Mouse (Mus musculus) right cerebral cortex, postnatal 10 days (tissue): ENCODE data around the gene Mia3.
"Not testable (repeated sequence)": the region's sequence is repeated elsewhere in the genome, so short reads cannot be mapped to it uniquely, and the experiment has no call there.

ENCODE experiments used
- DNase-seq, 2 experiments: peaks; one replicate each; pipeline ENCODE4 v3.0.0; 2021; ENCODE audit warnings: low spot score in 2 of 2

The Mia3 gene

DNA sequence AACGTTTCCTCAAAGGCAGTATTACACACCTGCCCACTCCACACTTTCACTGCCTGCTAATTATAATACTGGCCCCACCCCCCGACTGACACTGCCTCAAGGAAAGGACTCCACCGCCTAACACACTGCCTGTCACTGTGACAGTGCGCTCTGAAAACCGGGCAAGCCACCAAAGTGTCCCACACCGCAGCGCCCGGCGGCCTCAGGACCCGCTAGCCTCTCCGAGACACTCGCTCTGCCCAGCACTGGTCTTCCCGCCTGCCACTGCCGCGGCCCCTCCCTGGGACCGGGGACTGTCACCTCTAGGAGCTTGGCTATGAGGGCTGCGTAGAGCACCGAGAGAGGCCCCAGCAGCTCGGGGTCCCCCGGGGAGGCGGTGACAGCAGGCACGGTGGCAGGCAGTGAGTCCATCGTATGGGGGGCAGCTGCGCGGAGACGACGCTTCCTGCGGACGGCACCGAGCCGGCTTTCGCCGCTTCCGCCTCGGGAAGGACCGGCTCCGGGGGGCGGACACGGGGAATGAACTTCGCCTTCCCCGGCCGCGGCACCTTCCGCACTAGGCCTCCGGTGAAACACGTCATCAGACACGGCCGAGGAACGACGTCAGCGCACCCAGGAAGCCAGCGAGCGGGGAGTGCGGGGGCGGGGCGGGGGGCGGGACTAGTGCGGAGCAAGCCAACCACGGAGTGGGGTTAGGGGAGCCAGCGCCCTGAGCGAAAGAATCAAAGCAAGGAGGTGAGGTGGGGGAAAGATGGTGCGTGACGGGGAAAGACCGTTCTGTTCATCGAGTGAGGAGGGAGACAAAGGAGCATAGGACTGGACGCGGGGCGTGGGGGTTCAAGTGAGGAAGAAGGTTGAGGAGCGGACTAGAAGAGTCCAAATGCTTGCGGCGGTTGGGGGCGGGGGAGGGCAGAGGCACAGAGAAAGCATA, 24.2 kb downstream of the Mia3 start:
- DNase-seq, result peak; percentile 93 to 94

- DNase-seq, result not testable (repeated sequence)
Observed at GRCm38 (mm10) chr1:183342902-183343301, 26.5 kb downstream of the Mia3 start.

DNA sequence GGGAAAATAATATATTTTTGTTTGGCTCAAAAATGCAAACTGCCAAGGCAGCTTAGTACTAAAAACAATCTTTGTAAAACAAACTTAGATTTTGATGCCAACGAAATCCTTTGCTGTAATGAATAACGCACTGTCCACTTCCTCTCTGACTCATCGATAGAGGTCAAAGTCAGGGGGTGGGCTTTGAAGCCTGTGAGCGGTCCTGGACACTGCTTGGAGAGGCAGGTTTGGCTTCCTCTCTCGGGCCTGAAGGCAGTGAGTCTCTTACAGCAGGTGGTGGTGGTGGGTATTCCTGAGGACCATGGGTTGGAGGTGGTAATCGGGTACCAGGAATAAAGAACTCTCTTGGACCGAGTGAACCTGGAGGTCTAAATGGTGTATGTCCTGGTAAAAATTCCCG, 42.2 kb downstream of the Mia3 start:
- no peak for DNase-seq

DNA sequence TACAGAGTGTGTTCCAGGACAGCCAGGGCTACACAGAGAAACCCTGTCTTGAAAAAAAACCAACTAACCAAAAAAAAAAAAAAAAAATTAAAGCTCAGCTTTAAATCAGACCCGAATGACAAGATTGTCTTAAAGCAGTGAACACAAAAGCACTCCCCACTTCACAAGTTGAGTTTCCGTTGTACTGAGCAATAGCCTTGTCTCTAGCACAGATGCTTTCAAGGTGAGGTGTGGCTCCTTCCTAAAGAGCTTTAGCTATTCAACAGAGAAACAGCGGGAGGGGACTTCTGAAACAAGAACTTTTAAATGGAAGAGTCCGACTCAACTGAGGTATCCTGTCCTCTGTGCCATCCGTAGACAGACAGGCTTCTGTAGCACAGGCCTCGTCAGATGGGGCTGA, 44.9 kb downstream of the Mia3 start:
- DNase-seq, result no peak

DNA sequence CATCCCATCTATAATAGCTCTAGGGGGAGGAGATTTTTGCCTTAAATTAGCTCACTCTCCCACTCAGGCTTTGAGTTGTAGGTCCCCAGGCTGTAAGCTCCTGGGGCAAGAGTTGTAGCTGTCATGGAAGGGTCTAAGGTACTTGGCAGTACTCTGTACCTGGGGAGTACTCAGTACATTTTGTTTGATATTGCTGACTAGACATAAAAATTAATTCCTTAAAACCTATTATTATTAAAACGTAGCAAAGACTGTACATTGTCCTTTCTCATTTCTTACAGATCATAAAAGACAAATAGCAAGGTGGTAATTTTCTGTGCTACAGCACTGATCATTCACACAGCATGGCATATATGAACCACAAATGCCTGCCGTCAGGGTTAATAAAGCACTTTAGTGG, 45.4 kb downstream of the Mia3 start:
- no peak for DNase-seq

DNA sequence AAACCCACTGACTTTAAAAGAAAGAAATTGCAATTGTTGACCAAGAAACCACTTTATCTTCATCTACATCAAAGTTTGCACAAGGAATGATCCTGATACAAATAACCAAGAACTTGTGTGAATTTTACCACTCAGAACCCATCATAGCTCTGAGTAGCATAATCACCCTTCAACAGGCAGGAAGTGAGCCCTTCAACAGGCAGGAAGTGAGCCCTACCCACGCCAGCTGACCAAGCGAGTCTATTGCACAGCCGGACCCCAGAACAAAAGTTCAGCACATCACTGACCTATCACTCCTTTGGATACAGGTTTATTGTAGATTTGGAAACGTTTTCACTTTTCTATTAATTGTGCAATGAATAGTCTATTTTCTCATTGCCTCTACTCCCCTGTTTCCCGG, 46.9 kb downstream of the Mia3 start:
- DNase-seq, result not testable (repeated sequence)

DNA sequence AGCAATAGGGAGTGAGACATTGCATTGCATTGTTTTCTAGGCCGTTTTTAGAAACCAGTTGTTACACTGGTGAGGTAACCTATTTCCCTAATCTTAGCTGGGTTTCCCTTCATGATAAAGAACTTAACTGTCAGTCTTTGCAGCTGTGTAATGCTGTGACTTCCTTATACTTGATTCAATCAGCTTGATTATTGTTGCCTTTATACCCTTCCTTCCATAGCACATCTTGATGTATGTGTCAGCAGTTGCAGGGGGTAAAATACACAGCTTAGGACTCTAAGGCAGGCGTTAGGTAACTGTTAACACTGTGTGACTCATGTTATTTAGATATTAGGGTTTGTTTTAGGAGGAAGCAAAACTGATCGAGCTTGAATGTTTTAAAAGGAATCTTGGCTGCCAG, 48.6 kb downstream of the Mia3 start:
- DNase-seq, result no peak

- no peak for DNase-seq
Observed at GRCm38 (mm10) chr1:183315783-183316182, 53.6 kb downstream of the Mia3 start.

DNA sequence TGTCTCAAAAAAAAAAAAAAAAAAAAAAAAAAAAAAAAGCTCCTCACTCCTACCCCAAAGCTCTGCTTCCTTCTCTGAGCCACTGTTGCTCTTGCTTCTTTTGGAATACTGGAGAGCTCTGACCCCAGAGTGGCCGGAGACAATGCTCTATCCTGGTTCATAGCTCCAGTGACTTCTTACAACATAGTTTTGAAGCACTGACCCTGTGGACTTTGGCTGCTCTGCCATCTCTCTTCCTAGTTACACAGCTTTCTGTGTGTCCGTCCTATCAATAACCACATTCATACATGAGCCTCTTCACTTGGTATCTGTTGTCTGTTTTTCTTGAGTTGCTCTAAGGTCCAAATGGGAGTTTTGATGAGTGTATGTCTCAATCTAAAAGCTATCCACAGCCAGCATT, 57.3 kb downstream of the Mia3 start:
- no peak for DNase-seq

GRCm38 (mm10) chr1:183309601-183310000, 59.8 kb downstream of the Mia3 start:
- not testable (repeated sequence) for DNase-seq

GRCm38 (mm10) chr1:183308476-183308875, 60.9 kb downstream of the Mia3 start:
- DNase-seq, result no peak

DNA sequence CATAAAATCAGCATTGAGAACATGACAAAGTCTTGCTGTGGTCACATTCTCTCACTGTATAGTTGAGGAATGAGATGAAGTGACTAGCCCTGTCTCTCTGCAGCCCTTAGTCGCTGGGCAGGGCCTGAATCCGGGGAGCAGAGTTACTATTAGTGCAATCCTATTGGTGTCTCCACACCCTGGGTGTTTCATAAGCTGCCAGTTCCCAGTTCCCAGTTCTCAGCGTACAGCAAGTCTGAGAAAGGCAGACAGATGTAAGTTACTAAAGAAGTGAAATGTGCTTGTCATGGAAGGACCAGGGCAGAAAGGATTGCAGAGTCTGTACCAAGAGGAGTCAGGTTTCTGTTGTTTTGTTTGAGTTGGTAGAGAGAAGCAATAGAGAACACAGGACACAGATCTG, 61.8 kb downstream of the Mia3 start:
- DNase-seq, result no peak

- peak; percentile 94 to 96 for DNase-seq
Observed at GRCm38 (mm10) chr1:183299161-183299560, 70.2 kb downstream of the Mia3 start.

DNA sequence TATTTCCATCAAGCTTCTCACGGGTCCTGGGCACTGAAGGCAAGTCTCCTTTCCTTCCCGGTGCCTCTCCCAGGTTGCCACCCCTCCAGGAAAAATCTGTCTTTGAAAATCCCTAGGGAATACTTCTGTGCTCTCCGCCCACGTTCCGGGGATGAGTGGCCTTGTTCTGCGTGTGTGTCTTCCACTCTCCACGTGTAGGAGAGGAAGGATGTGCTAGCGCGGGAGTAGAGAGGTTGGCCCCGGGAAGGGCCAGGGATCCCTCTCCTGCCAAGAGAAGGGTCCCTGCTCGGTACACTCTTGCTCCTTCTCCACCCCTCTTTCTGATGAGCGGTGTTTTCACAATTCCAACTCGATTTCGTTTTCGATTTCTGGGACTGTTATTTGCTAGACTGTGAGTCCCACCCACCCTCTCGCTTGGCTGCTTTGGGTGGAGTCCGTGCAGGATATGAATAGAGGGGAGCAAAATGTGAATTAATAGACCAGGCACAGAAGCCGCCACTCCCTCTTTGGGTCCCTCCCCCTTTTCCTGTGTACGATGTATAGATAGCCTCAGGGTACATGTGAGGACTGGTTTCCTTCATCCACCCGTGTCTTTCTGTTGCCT, 71.4 kb downstream of the Mia3 start:
- DNase-seq, result peak; percentile 61 to 72

GRCm38 (mm10) chr1:183297473-183297885, 71.9 kb downstream of the Mia3 start:
- DNase-seq, result peak; percentile 58 to 60

GRCm38 (mm10) chr1:183296877-183297383, 72.4 kb downstream of the Mia3 start, which contains the start of gene Brox:
Gene Brox, minus strand, starts transcription at chr1:183297269.
- DNase-seq, result peak; percentile 95 to 96

DNA sequence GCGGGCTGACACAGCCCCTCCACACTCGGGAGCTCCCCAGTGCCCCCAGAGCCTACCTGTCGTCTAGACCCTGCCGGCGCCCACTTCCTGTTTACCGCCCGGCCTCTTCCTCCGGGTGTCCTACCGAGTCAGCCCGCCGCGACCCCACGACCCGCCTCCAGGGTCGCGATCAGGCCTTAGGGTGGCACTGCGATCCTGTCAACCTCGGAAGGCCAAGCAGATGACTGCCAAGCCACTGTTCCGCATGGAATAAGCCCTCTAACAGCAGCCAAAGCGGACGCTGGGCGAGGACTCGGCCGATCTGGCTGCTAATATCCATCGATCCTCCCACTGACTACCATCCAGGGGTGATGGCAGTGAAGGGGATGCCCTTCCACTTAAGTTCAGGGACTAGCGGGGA, 72.9 kb downstream of the Mia3 start, which contains the start of gene Aida:
Gene Aida (plus strand): TSS at position 126 of the 400 bp plus-strand sequence.
- DNase-seq, result peak; percentile 64 to 74

GRCm38 (mm10) chr1:183289576-183289975, 79.8 kb downstream of the Mia3 start:
- no peak for DNase-seq

DNA sequence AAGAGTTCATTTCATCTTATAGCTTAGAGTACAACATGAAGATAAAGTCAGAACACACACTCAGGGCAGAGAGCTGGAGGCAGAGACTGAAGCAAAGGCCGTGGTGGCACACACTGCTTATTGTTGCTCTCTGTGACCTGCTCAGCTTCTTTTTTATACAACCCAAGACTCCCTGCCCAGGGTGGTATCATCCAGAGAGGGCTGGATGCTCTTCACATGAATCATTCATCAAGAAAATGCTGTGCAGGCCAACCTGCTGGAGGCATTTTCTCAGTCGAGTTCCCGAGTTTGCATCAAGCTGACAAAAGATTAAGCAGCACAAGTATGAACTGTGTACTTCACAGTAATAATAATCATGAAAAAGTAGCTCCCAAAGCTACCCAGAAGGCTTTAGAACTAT, 81.0 kb downstream of the Mia3 start:
- DNase-seq, result no peak
